Mouse (Mus musculus): Measurements from ENCODE around the gene Emx2.

The Emx2 gene

GRCm38 (mm10) chr19:59462459-59463292 is 4.5 kb downstream of the Emx2 start:
- no peak for DNase-seq (ENCODE audit: low read depth)

- no peak for DNase-seq (ENCODE audit: low read depth)
Measured at GRCm38 (mm10) chr19:59463842-59464443, 5.8 kb downstream of the Emx2 start.

GRCm38 (mm10) chr19:59465281-59465680 is 7.1 kb downstream of the Emx2 start:
- DNase-seq (ENCODE audit: low read depth): no peak

DNA sequence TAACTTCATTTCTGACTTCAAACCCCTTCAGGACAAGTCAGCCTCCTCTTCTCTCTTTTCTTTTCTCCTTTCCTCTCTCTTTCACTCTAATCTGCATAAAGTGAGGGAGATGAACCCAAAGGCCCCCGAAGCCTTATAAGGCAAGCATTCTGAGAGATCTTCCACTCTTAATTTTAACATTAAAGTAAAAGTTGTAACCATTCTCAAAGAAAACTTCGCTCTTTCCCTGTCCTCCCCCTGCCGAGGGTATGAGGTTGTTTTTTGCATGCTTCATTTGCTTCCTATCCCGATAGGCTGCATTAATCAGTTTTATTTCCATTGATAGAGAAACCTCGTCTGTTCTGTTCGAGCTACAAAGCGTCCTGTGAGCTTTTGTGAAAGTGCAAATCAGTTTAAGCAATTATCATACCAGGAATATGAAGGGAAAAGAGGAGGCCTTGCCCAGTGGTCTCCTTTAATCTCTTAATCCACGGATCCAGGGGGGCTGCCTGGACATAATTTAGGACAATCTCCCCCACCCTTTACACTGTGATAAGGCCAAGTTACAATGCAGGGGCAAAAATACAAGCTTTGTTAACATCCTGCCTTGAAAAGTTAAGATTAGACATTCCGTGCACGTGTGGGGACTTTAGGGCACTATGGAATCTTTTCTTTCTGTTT is 7.7 kb downstream of the Emx2 start:
- DNase-seq (ENCODE audit: low read depth): no peak

- no peak for DNase-seq (ENCODE audit: low read depth)
Measured at GRCm38 (mm10) chr19:59466417-59466937, 8.3 kb downstream of the Emx2 start.

- DNase-seq (ENCODE audit: low read depth): no peak
Measured at GRCm38 (mm10) chr19:59467016-59467412, 8.8 kb downstream of the Emx2 start.

DNA sequence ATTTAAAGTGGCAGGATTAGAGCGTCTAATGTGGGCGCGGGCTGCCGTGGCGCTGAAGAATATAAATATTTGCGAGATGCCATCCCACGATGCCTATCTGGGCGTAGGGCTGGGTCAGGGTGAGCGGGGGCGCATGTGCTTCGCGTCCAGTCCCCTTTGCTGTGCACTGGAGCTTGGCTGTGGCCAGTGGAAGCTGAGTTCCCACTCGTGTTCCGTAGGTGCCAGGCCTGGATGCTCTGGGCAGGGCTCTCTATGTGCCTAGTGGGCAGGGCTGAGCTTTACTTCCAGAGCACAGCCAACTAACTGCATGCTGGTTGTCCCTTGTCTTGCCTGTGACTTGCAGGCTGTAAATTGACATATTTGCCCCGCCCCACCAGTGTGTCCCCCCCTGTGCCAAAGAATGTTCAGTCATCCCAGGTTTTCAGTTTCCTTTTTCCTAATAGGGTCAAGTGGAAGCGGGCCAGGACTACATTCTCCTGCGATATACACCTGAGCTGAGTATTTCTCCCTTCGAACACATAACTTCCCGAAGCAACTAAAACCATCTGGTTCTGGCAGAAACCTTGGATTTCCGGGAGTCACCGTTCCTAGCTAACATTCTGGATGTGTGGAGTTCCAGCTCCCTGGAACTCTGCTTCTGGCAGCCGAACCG is 9.4 kb downstream of the Emx2 start:
- no peak for DNase-seq (ENCODE audit: low read depth)

DNA sequence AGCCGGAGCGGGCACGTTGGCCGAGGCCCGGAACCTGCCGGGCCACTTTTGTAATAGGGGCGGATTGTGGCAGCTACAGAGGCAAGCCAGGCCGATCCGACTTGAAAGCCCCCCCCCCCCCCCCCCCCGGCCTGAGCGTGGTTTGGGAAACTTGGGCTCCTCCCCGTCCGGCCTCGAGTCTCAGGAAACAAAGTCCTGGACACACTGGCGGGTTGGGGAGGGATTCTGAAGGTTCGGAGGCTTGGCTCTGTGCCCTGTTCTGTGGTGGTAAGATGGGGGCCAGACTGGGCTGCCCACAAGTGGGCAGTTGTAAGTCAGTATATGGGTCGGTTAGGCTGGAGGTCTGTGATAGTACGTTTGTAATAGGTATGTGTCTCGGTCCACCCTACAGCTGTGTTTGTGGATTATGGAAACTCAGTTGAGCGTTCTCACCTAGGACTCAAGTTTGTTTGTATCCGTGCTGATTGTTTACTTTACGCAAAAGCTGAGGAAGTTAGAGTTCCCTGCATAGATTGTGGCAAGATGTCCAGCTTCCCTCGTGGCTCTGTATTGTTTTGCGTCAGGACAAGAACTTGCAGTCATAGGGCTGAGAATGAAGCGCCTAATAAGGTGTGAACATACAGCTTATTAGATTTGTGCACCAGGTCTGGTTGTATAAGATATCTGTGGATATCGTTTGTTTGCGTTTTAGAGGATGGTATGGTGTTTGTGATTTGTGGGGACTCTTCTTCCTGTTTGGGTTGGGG is 10.1 kb downstream of the Emx2 start:
- no peak for DNase-seq (ENCODE audit: low read depth)

GRCm38 (mm10) chr19:59469035-59469949 is 11.1 kb downstream of the Emx2 start:
- no peak for DNase-seq (ENCODE audit: low read depth)

DNA sequence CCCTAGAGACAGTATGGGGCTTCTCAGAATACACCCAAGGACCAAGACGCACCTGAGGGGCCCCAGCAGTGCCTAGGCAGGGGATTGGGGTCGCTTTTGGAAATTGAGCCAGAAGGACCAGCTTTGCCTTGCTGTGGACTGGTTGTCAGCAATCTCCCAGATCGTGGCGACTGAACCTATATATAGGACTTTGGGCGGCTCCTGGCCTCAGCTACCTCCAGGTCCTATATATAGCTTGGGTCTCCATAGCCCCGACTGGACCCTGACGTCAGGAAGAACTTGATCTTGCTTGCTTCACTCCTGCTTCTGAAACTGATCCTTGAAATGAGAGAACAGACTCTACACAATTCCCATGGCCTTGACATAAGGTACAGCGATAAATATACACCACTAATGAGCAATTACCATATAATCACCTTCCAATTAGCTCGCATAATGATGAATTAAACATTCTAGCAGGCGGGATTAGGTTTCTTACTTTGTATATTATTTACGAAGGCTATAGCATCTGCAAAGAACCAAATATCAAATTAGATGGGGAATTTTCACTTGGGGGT is 12.0 kb downstream of the Emx2 start:
- no peak for DNase-seq (ENCODE audit: low read depth)

DNA sequence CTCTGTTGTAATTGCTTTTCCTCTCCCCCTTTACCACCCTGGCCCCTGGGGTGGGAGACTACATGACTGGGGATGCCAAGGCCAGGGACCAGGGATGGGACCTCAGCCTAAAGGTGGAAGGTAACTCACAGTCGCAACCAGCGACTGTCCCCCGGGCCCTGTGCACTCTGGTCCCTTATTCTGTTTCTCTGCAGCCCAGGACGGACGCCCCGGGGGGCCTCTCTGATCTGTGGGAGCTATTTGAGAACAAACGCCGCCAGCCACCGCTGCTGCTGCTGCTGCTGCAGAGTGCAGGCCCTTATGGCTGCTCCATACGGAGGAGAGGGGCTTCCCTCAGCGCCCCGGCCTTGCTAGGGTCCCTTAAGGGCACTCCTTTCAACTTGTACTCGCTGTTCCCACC is 12.7 kb downstream of the Emx2 start:
- no peak for DNase-seq (ENCODE audit: low read depth)

- DNase-seq (ENCODE audit: low read depth): no peak
Measured at GRCm38 (mm10) chr19:59472844-59473243, 14.7 kb downstream of the Emx2 start.

DNA sequence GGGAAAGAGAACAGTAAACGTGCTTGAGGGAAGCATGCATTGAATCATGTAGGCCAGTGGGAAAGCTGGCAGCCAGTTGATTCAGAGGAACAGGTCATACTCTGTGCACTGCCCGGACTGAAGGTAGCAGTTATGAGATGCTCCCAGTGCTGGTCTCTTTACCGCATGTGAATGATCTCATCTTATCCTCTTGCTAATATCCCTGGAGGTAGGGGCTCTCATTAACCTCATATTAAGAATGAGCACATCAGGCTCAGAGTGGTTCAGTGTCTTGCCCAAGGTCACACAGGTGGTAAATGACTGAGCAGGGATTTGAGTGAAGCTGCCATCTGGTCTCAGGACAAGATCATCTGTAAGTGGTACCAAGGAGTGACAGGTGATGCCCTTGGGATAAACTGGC is 21.7 kb downstream of the Emx2 start:
- DNase-seq (ENCODE audit: low read depth): no peak

DNA sequence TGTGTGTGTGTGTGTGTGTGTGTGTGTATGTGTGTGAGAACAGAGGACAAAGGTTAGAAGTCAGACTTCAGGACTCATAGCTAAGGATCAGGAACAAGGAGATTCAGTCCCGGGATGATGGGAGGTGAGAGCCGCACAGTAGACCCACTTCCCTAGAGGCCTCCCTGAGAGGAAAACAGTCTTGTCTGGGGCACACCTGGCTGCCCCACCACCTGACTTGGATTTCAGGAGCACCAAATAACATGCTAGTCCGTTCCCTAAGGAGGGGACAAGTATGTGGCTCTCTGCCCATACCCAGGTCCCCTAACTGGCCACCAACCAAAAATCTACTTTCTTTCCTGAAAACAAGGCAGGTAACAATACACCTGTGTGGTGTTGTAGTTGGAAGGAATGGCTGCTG is 22.4 kb downstream of the Emx2 start:
- DNase-seq (ENCODE audit: low read depth): no peak

GRCm38 (mm10) chr19:59492258-59492657 is 34.1 kb downstream of the Emx2 start:
- DNase-seq (ENCODE audit: low read depth): no peak

DNA sequence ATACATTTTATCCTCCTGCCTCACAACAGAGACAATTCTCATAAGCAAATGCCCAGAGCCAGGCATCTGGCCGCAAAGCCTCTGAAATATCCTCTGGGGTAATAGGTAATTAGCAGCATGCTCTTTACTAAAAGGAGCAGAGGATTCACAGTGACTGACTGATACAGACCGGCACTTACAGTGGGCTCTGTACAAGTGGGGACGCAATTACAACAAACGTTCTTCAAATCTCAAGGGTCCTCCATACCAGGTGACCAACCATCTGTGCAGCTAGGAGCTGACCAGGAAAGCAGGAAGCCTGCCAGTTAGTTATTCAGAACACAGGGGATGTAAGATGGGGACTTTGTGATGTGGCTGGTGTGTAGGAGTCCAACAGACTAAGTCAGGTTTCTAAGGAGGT is 38.7 kb downstream of the Emx2 start:
- DNase-seq (ENCODE audit: low read depth): no peak

GRCm38 (mm10) chr19:59508896-59509295 is 50.7 kb downstream of the Emx2 start:
- no peak for DNase-seq (ENCODE audit: low read depth)

- DNase-seq (ENCODE audit: low read depth): no peak
Measured at GRCm38 (mm10) chr19:59513181-59513580, 55.0 kb downstream of the Emx2 start.

Data from NIH3T3 (cell line).